Comparison of ENCODE assay signal across 11 mouse cellular contexts in genomic region chrX:100800643-100801042, GRCm38 (mm10). TPM values are rescaled to one million over a fixed set of nuclear protein-coding genes. Genes with fewer than 3 reads are reported as not detected.
A peak's percentile ranks its signal among the peaks of the same experiment; 100 is the strongest.
DNase-seq lines count a peak whose midpoint lies in the region; ATAC-seq and TF ChIP-seq lines count a peak whose summit lies in the region.
"Had no signal": no experiment of that assay in that cellular context is flagged by ENCODE, and none has a peak within 500 bp of the region (broad histone marks: within the 10 kb centered on the region; RNA-seq: fewer than 3 reads in every experiment).

No protein-coding gene starts in this region.

- no peaks in the 10 kb centered on the region for H3K36me3 ChIP-seq in heart, embryonic 11.5 days (ENCODE audit: control insufficient read depth, insufficient read depth, low read length)
- 0 out of 2 replicates have a peak, but pooled peaks cover 4% of the 10 kb centered on the region for H3K36me3 ChIP-seq in limb, embryonic 15.5 days
- H3K36me3 ChIP-seq in liver, postnatal 0 days (replicated peaks; ENCODE audit: insufficient read depth, low read length), result no peaks in the 10 kb centered on the region
- H3K36me3 ChIP-seq: liver, embryonic 13.5 days had no signal

- H3K27me3 ChIP-seq in heart, embryonic 11.5 days (ENCODE audit: control insufficient read depth, insufficient read depth, low read length), result no peaks in the 10 kb centered on the region
- no peaks in the 10 kb centered on the region; the same call in 1 of the 2 replicates for H3K27me3 ChIP-seq in limb, embryonic 15.5 days
- no peaks in the 10 kb centered on the region for H3K27me3 ChIP-seq in liver, postnatal 0 days (ENCODE audit: insufficient read depth, low read length)
- H3K27me3 ChIP-seq: liver, embryonic 13.5 days had no signal

- no peak for DNase-seq in heart, postnatal 4 days
- DNase-seq in lung, adult 18-20 months, result peak; percentile 19 to 46
- no peak for DNase-seq in lung, adult 2 months
- DNase-seq in brain, embryonic 14.5 days (ENCODE audit: low read depth), result peak; percentile 39
- no peak for DNase-seq in liver, postnatal 0 days
- DNase-seq in cerebellum, adult 11-12 months, result no peak
- DNase-seq: adrenal gland, adult 2 months; liver, embryonic 13.5 days; thymus, postnatal 14 days had no signal

- 0 out of 2 replicates have a peak, but pooled peaks cover 2% of the 10 kb centered on the region for H3K4me1 ChIP-seq in heart, embryonic 11.5 days (ENCODE audit: control insufficient read depth, insufficient read depth, low read length)
- H3K4me1 ChIP-seq in lung, adult 2 months (ENCODE audit: control insufficient read depth, insufficient read depth, low read length), result peaks cover 2% of the 10 kb centered on the region; the same call in 1 of the 2 replicates
- no peaks in the 10 kb centered on the region for H3K4me1 ChIP-seq in limb, embryonic 15.5 days
- H3K4me1 ChIP-seq in liver, postnatal 0 days (ENCODE audit: insufficient read depth), result no peaks in the 10 kb centered on the region
- H3K4me1 ChIP-seq: liver, embryonic 13.5 days had no signal

- H3K4me3 ChIP-seq in heart, embryonic 11.5 days (ENCODE audit: low read depth, low read length), result no peak overlapping the region
- no peak overlapping the region for H3K4me3 ChIP-seq in lung, adult 2 months (replicated peaks; ENCODE audit: extremely low read depth, low read depth, low read length)
- H3K4me3 ChIP-seq in limb, embryonic 15.5 days, result no peak overlapping the region
- H3K4me3 ChIP-seq in liver, postnatal 0 days (ENCODE audit: low read depth, low read length), result no peak overlapping the region
- H3K4me3 ChIP-seq: liver, embryonic 13.5 days had no signal

- TF ChIP-seq POLR2A in lung, adult 2 months (IDR thresholded peaks at IDR 0.05; ENCODE audit: borderline replicate concordance, extremely low read depth, low read depth, low read length), result no peak
- no peak for TF ChIP-seq POLR2A in brain, embryonic 14.5 days (IDR thresholded peaks at IDR 0.05; ENCODE audit: borderline replicate concordance, extremely low read depth, insufficient read depth, insufficient read length, poor library complexity, severe bottlenecking)

- H3K27ac ChIP-seq in heart, embryonic 11.5 days (ENCODE audit: low read depth, low read length), result peak overlapping the region; percentile 35; the same call in 1 of the 2 replicates
- peak overlapping the region; percentile 12; the same call in 1 of the 2 replicates for H3K27ac ChIP-seq in limb, embryonic 15.5 days
- no peak overlapping the region for H3K27ac ChIP-seq in liver, postnatal 0 days (ENCODE audit: low read depth)
- H3K27ac ChIP-seq: liver, embryonic 13.5 days had no signal

- no peak overlapping the region for H3K9ac ChIP-seq in heart, embryonic 11.5 days (ENCODE audit: low read depth, low read length)
- H3K9ac ChIP-seq in limb, embryonic 15.5 days, result no peak overlapping the region
- H3K9ac ChIP-seq in liver, postnatal 0 days (replicated peaks), result no peak overlapping the region
- H3K9ac ChIP-seq: liver, embryonic 13.5 days had no signal

- TF ChIP-seq EP300 in liver, postnatal 0 days (IDR thresholded peaks at IDR 0.05; ENCODE audit: low read depth), result no peak

- WGBS in heart, embryonic 11.5 days (ENCODE audit: insufficient replicate concordance), result 31% methylated on average over 2 of the region's 2 CpGs
- WGBS in lung, adult 2 months, result 58% methylated on average over 2 of the region's 2 CpGs
- WGBS in limb, embryonic 15.5 days, result 29% methylated on average over 2 of the region's 2 CpGs
- WGBS in liver, postnatal 0 days (ENCODE audit: insufficient replicate concordance), result 46% methylated on average over 2 of the region's 2 CpGs

- no peak overlapping the region for H3K4me2 ChIP-seq in heart, embryonic 11.5 days
- no peak overlapping the region for H3K4me2 ChIP-seq in limb, embryonic 15.5 days
- H3K4me2 ChIP-seq in liver, postnatal 0 days (ENCODE audit: low read depth, low read length), result no peak overlapping the region
- H3K4me2 ChIP-seq: liver, embryonic 13.5 days had no signal

- no peak for TF ChIP-seq CTCF in lung, adult 2 months (IDR thresholded peaks at IDR 0.05; ENCODE audit: insufficient read depth, low read length)
- no peak for TF ChIP-seq CTCF in brain, embryonic 14.5 days (IDR thresholded peaks at IDR 0.05; ENCODE audit: borderline replicate concordance, extremely low read depth, insufficient read depth, insufficient read length)
- no peak for TF ChIP-seq CTCF in liver, postnatal 0 days (IDR thresholded peaks at IDR 0.05; ENCODE audit: low read depth)

- H3K9me3 ChIP-seq in heart, embryonic 11.5 days (replicated peaks; ENCODE audit: control insufficient read depth, low read length), result no peaks in the 10 kb centered on the region
- H3K9me3 ChIP-seq in limb, embryonic 15.5 days, result no peaks in the 10 kb centered on the region
- no peaks in the 10 kb centered on the region for H3K9me3 ChIP-seq in liver, postnatal 0 days (ENCODE audit: low read length)
- H3K9me3 ChIP-seq: liver, embryonic 13.5 days had no signal

- ATAC-seq in heart, embryonic 11.5 days (replicated peaks; ENCODE audit: insufficient number of reproducible peaks, low FRiP score, low TSS enrichment), result no peak
- no peak for ATAC-seq in limb, embryonic 15.5 days (ENCODE audit: insufficient number of reproducible peaks, low FRiP score, low TSS enrichment, low read depth)
- ATAC-seq in liver, postnatal 0 days, result no peak

RNA-seq across cellular contexts. Expression of gene Dlg3, which starts 33.1 kb away (rescaled TPM):
- 3.2 and 4.0 TPM in 2 replicates for polyA plus RNA-seq in heart, embryonic 11.5 days (2014; fragmentation: Nextera tagmentation; extraction: Ambion mirVana)
- 1 to 10 TPM; 4.6 to 5.3 TPM for total RNA-seq in heart, postnatal 4 days (2021)
- 9.4 and 13.7 TPM in 2 replicates for polyA plus RNA-seq in lung, adult 2 months (2012; rRNA removed)
- polyA plus RNA-seq in brain, embryonic 14.5 days (2012; rRNA removed), result 42.6 and 50.8 TPM in 2 replicates
- 2.4 and 3.5 TPM in 2 replicates for polyA plus RNA-seq in limb, embryonic 15.5 days (2015; fragmentation: Nextera tagmentation; extraction: Ambion mirVana)
- 0.42 and 0.43 TPM in 2 replicates for polyA plus RNA-seq in liver, postnatal 0 days (2015; fragmentation: Nextera tagmentation; extraction: Ambion mirVana)

Comparison
In these comparisons a context has a peak if more than half of its experiments do, and no peak if none do; other contexts are left out.
1. DNase-seq: peak in lung, adult 18-20 months (2 of 2) and brain, embryonic 14.5 days (single experiment); none in heart, postnatal 4 days (single experiment), lung, adult 2 months (single experiment), liver, postnatal 0 days (single experiment) and cerebellum, adult 11-12 months (single experiment).